Mouse (Mus musculus) cortical plate, adult 2 months (tissue): ENCODE measurements around the gene Stil.

Experiments
- CTCF ChIP-seq: fragments of 200-500 bp; IDR thresholded peaks from 2 replicates; pipeline ENCODE4 v1.5.1; 2011; ENCODE audit warnings: mild to moderate bottlenecking, control low read depth, low read length; ENCODE audit not compliant: insufficient read depth; ENCODE audit errors: extremely low read depth
- POLR2A ChIP-seq: fragments of 200-500 bp; IDR thresholded peaks from 2 replicates; pipeline ENCODE4 v1.6.1; 2011; ENCODE audit warnings: mild to moderate bottlenecking, low read length, control low read depth; ENCODE audit not compliant: insufficient read depth; ENCODE audit errors: extremely low read depth

DNA sequence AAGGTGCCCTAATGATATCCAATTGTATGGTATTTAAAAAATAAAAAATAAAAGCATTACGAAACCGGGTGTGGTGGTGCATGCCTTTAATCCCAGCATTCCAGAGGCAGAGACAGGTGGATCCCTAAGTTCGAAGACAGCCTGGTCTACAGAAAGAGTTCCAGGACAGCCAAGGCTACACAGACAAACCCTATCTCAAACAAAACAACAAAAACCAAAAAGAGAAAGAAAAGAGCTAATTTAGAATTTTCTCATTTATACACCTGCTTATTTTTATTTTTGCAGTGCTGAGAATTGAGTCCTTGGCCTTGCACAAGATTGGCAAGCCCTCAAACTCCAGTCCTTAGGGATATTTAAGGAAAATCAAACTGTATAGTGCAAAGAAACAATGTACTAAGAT, 55.7 kb downstream of the Stil start:
- TF ChIP-seq CTCF = no peak
- TF ChIP-seq POLR2A = no peak
